Mouse (Mus musculus): ENCODE data around the gene Slc22a20.

Slc22a20 gene

GRCm38 (mm10) chr19:5922119-5922942 is 63.6 kb downstream of the Slc22a20 start:
- DNase-seq = no peak

- peak; percentile 62 for DNase-seq
These were observed 64.2 kb downstream of the Slc22a20 start for GRCm38 (mm10) chr19:5921715-5922114.
